Mouse (Mus musculus): ENCODE data around the gene Rbbp4. TPM values are rescaled to one million over a fixed set of nuclear protein-coding genes. Genes with fewer than 3 reads are reported as not detected.

The Rbbp4 gene
- total and polyA plus RNA-seq, 3 experiments: 50.9 to 127 TPM; not detected in 1

- Histone ChIP-seq H3K27me3 (ENCODE audit: control insufficient read depth in 1 of 2, insufficient read depth in 2 of 2, low read length in 2 of 2) (no peaks in the 10 kb centered on the region), H3K9me3 (replicated peaks; ENCODE audit: insufficient read depth, low read length) (no peaks in the 10 kb centered on the region), H3K27ac (ENCODE audit: control insufficient read depth, low read depth, low read length) (no peak overlapping the region), H3K36me3 (ENCODE audit: control insufficient read depth in 1 of 2, insufficient read depth in 2 of 2, low read length in 2 of 2) (peaks cover 0 to 16% of the 10 kb centered on the region in 2 experiments; a peak in 2 of 4 replicates), H3K4me3 (ENCODE audit: control insufficient read depth in 1 of 2, insufficient read depth in 1 of 2, low read depth in 2 of 2, low read length in 2 of 2) (no peak overlapping the region), H3K9ac (ENCODE audit: control insufficient read depth, low read depth, low read length, poor library complexity, severe bottlenecking) (no peak overlapping the region), H3K79me2 (ENCODE audit: control insufficient read depth, insufficient read depth, low read length, poor library complexity) (no peaks in the 10 kb centered on the region), H3K4me1 (ENCODE audit: control insufficient read depth in 1 of 2, insufficient read depth in 2 of 2, low read length in 2 of 2) (peaks cover 7 to 13% of the 10 kb centered on the region in 2 experiments; a peak in 3 of 4 replicates)
- TF ChIP-seq ELF1 (IDR thresholded peaks at IDR 0.05; ENCODE audit: low read depth, low read length) (no peak), NELFE (IDR thresholded peaks at IDR 0.05; ENCODE audit: low read depth, low read length) (no peak), POLR2AphosphoS5 (IDR thresholded peaks at IDR 0.05; ENCODE audit: borderline replicate concordance, low read depth, low read length) (no peak), MYB (IDR thresholded peaks at IDR 0.05; ENCODE audit: low read depth, low read length) (no peak), ZKSCAN1 (IDR thresholded peaks at IDR 0.05; ENCODE audit: low read depth, low read length) (no peak), TAL1 (IDR thresholded peaks at IDR 0.05; ENCODE audit: low read length) (no peak), ETS1 (IDR thresholded peaks at IDR 0.05; ENCODE audit: low read depth, low read length) (no peak), MAFK (IDR thresholded peaks at IDR 0.05; ENCODE audit: borderline replicate concordance, low read depth, low read length) (no peak), MYC (IDR thresholded peaks at IDR 0.05; ENCODE audit: low read depth, low read length) (no peak)
- no peak for DNase-seq (ENCODE audit: low read depth, low spot score)
Observed at GRCm38 (mm10) chr4:129299121-129299520, 36.0 kb downstream of the Rbbp4 start.

- TF ChIP-seq RAD21 (IDR thresholded peaks at IDR 0.05; ENCODE audit: low read depth, low read length) (no peak), MAX (IDR thresholded peaks at IDR 0.05; ENCODE audit: low read length) (no peak), ZNF384 (IDR thresholded peaks at IDR 0.05; ENCODE audit: low read depth, low read length) (no peak), RCOR1 (IDR thresholded peaks at IDR 0.05; ENCODE audit: low read depth, low read length) (no peak), ZC3H11A (IDR thresholded peaks at IDR 0.05; ENCODE audit: low read depth, low read length) (no peak), GABPA (IDR thresholded peaks at IDR 0.05; ENCODE audit: low read depth, low read length) (no peak), TCF12 (IDR thresholded peaks at IDR 0.05; ENCODE audit: low read depth, low read length) (no peak), MAFK (IDR thresholded peaks at IDR 0.05; ENCODE audit: borderline replicate concordance, low read depth, low read length) (no peak), MAZ (IDR thresholded peaks at IDR 0.05; ENCODE audit: low read depth, low read length) (no peak), ETS1 (IDR thresholded peaks at IDR 0.05; ENCODE audit: low read depth, low read length) (no peak), UBTF (IDR thresholded peaks at IDR 0.05; ENCODE audit: borderline replicate concordance, insufficient read depth, low read depth, low read length) (no peak), MEF2A (IDR thresholded peaks at IDR 0.05; ENCODE audit: extremely low read depth, insufficient replicate concordance, low read depth, low read length, poor library complexity, severe bottlenecking) (no peak), CTCF (IDR thresholded peaks at IDR 0.05 in 2 of 3, conservative IDR thresholded peaks at IDR 0.05 in 1 of 3; ENCODE audit: control insufficient read depth in 1 of 3, insufficient read depth in 1 of 3, low read depth in 2 of 3, low read length in 3 of 3, poor library complexity in 1 of 3, severe bottlenecking in 1 of 3) (no peak), ZMIZ1 (IDR thresholded peaks at IDR 0.05; ENCODE audit: low read depth, low read length) (no peak), USF1 (IDR thresholded peaks at IDR 0.05; ENCODE audit: low read depth, low read length) (no peak), MXI1 (IDR thresholded peaks at IDR 0.05; ENCODE audit: low read depth, low read length) (no peak)
Observed at GRCm38 (mm10) chr4:129297724-129298123, 37.4 kb downstream of the Rbbp4 start.

More at GRCm38 (mm10) chr4:129297724-129298123, 37.4 kb downstream of the Rbbp4 start:
- no peaks in the 10 kb centered on the region for H3K79me2 ChIP-seq (ENCODE audit: control insufficient read depth, insufficient read depth, low read length, poor library complexity)
- peaks cover 5 to 13% of the 10 kb centered on the region in 2 experiments; a peak in 3 of 4 replicates for H3K4me1 ChIP-seq (ENCODE audit: control insufficient read depth in 1 of 2, insufficient read depth in 2 of 2, low read length in 2 of 2)
- peaks cover 0 to 10% of the 10 kb centered on the region in 2 experiments; a peak in 2 of 4 replicates for H3K36me3 ChIP-seq (ENCODE audit: control insufficient read depth in 1 of 2, insufficient read depth in 2 of 2, low read length in 2 of 2)
- no peak overlapping the region for H3K4me3 ChIP-seq (ENCODE audit: control insufficient read depth in 1 of 2, insufficient read depth in 1 of 2, low read depth in 2 of 2, low read length in 2 of 2)
- no peaks in the 10 kb centered on the region for H3K27me3 ChIP-seq (ENCODE audit: control insufficient read depth in 1 of 2, insufficient read depth in 2 of 2, low read length in 2 of 2)
- DNase-seq (ENCODE audit: low read depth, low spot score): peak; percentile 37
- no peaks in the 10 kb centered on the region for H3K9me3 ChIP-seq (replicated peaks; ENCODE audit: insufficient read depth, low read length)
- no peak overlapping the region for H3K27ac ChIP-seq (ENCODE audit: control insufficient read depth, low read depth, low read length)
- H3K9ac ChIP-seq (ENCODE audit: control insufficient read depth, low read depth, low read length, poor library complexity, severe bottlenecking): no peak overlapping the region

All from MEL (cell line).